Mouse (Mus musculus) E14TG2a.4 (cell line): ENCODE data around the gene Trpm7.
"Not testable (repeated sequence)": the region's sequence is repeated elsewhere in the genome, so short reads cannot be mapped to it uniquely, and the experiment has no call there.

ENCODE experiments used
- CTCF ChIP-seq: conservative IDR thresholded peaks from 2 replicates; pipeline ENCODE4 v1.5.1; 2014; ENCODE audit warnings: low read length
- NANOG ChIP-seq: IDR thresholded peaks from 2 replicates; pipeline ENCODE4 v1.6.1; 2014; ENCODE audit warnings: borderline replicate concordance, low read length, mixed read lengths

DNA sequence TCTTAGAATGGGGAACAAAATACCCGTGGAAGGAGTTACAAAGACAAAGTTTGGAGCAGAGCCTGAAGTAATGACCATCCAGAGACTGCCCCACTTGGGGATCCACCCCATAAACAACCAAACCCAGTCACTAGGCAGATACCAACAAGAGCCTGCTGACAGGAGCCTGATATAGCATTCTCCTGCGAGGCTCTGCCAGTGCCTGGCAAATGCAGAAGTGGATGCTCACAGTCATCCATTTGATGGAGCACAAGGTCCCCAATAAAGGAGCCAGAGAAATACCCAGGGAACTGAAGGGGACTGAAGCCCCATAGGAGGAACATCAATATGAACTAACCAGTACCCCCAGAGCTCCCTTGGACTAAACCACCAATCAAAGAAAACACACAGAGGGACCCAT lies 6.7 kb upstream of the Trpm7 start:
- TF ChIP-seq NANOG, CTCF: not testable (repeated sequence)
